Mouse (Mus musculus): ENCODE data around the gene Ralgps1.

DNA sequence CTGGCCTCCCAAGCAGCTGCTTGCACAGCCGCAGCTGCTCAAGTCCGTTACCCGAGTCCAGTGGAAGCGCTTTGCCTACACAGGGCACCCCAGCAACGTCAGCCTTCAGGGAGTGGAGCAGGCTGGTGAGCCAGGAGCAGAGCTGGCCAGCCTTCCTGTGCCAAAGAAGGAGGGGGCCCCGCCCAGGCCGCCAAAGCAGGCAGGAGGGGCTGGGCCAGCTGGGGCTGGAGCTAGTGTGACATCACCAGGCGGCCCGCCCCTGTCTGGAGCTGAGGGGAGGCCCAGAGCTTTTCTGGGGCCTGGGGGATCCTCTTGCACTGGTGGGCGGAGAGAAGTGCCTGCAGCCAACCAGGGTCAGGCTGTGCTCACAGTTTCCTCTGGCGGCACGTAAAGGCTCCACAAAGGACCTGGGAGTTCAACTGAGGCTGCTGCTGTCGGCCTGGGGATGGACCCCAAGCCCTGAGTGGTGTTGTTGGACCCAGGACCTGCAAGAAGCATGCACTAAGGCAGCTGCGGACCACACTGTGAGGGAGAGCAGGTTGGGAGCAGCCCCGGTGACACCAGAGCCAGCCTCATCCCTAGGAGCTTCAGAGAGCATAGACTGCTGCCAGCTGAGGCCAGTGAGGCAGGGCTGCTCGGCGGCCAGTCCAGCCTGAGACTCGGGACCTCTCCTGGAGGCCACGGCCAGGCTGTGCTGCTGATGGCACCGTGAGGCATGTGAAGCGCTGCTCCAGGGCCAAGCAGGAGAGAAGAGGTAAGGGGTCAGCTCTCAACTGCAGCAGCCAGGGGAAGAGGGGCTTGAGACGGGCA, 155.4 kb downstream of the Ralgps1 start, which contains the start of gene Angptl2:
- TF ChIP-seq POLR2A (IDR thresholded peaks at IDR 0.05; ENCODE audit: control insufficient read depth, extremely low read depth, insufficient read depth, low read length, poor library complexity) (peak; percentile 69; the same call in 1 of the 2 replicates), CTCF (IDR thresholded peaks at IDR 0.05; ENCODE audit: borderline replicate concordance, control insufficient read depth, extremely low read depth, insufficient read depth, low read length, poor library complexity) (peak; percentile 40; the same call in 1 of the 2 replicates)

Measured in thymus, adult 2 months (tissue).